Mouse (Mus musculus) adipocyte (in vitro differentiated cells): ENCODE results near the gene Coasy.
A peak's percentile ranks its signal among the peaks of the same experiment; 100 is the strongest.

ENCODE experiments used
- DNase-seq: peaks from one replicate; pipeline ENCODE4 v3.0.0-alpha.2; 2016; ENCODE audit warnings: low spot score

Gene Coasy

GRCm38 (mm10) chr11:101062971-101063675, 19.2 kb upstream of the Coasy start:
- no peak for DNase-seq

- peak; percentile 58 for DNase-seq
These were observed 18.6 kb upstream of the Coasy start for GRCm38 (mm10) chr11:101063676-101064327.

GRCm38 (mm10) chr11:101064462-101064861, 17.9 kb upstream of the Coasy start:
- DNase-seq = no peak

- DNase-seq = peak; percentile 22
These were observed 17.4 kb upstream of the Coasy start for GRCm38 (mm10) chr11:101065002-101065401.

- DNase-seq = peak; percentile 82
These were observed 15.6 kb upstream of the Coasy start for GRCm38 (mm10) chr11:101066549-101067412.

GRCm38 (mm10) chr11:101069391-101070188, 12.8 kb upstream of the Coasy start, which contains the start of gene Naglu:
Gene Naglu (plus strand): TSS chr11:101070012.
- DNase-seq = peak; percentile 93

GRCm38 (mm10) chr11:101070189-101070527, 12.2 kb upstream of the Coasy start:
- DNase-seq = no peak

- DNase-seq = no peak
These were observed 11.4 kb upstream of the Coasy start for GRCm38 (mm10) chr11:101070987-101071386.

GRCm38 (mm10) chr11:101071810-101072428, 10.4 kb upstream of the Coasy start:
- DNase-seq = no peak

- DNase-seq = no peak
These were observed 4.2 kb upstream of the Coasy start, which contains the start of gene Hsd17b1 for GRCm38 (mm10) chr11:101078121-101078520. Gene Hsd17b1 (plus strand): TSS chr11:101078411.

GRCm38 (mm10) chr11:101079746-101080145, 2.6 kb upstream of the Coasy start:
- no peak for DNase-seq

- DNase-seq = no peak
These were observed 1.9 kb upstream of the Coasy start for GRCm38 (mm10) chr11:101080421-101080820.

- peak; percentile 53 for DNase-seq
These were observed 706 bp upstream of the Coasy start for GRCm38 (mm10) chr11:101081659-101082058.

- DNase-seq = peak; percentile 57
These were observed 825 bp downstream of the Coasy start for GRCm38 (mm10) chr11:101083083-101083697.

- DNase-seq = no peak
These were observed 1.9 kb downstream of the Coasy start for GRCm38 (mm10) chr11:101084246-101084645.

GRCm38 (mm10) chr11:101084811-101085210, 2.4 kb downstream of the Coasy start:
- no peak for DNase-seq

GRCm38 (mm10) chr11:101085617-101086322, 3.4 kb downstream of the Coasy start:
- no peak for DNase-seq

GRCm38 (mm10) chr11:101086323-101086674, 3.9 kb downstream of the Coasy start:
- no peak for DNase-seq

- peak; percentile 95 for DNase-seq
These were observed 4.7 kb downstream of the Coasy start, which contains the start of gene Mlx for GRCm38 (mm10) chr11:101086756-101087681. Gene Mlx (plus strand): TSS chr11:101087277.
